20 mouse cellular contexts compared by ENCODE assay signal in the genomic region with DNA sequence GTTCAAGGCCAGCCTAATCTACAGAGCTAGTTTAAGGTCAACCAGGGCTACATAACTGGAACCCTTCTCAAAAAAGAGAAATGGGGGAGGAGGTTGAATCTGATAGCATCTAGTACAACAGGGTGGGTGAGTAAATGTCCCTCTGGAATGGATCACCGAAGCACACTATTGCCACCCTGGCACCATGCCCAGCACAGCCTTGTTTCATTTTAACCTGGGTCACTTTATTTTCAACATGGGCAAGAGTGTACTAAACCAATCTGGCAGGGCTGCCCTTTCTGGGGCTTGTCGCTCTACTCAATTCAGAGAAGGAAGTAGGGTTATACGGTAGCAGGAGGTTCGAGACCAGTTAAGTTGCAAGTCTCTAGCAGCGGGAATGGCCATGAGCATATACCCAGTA. TPM values are rescaled to one million over a fixed set of nuclear protein-coding genes. Genes with fewer than 3 reads are reported as not detected.
A peak's percentile ranks its signal among the peaks of the same experiment; 100 is the strongest.
DNase-seq lines count a peak whose midpoint lies in the region; ATAC-seq lines count a peak whose summit lies in the region.
"Had no signal": no experiment of that assay in that cellular context is flagged by ENCODE, and none has a peak within 500 bp of the region (broad histone marks: within the 10 kb centered on the region; RNA-seq: fewer than 3 reads in every experiment).

No protein-coding gene starts in this region.

- H3K27me3 ChIP-seq in hindbrain, embryonic 11.5 days (ENCODE audit: control insufficient read depth, insufficient read depth, low read length), result no peaks in the 10 kb centered on the region
- H3K27me3 ChIP-seq: forebrain, embryonic 12.5 days; limb, embryonic 13.5 days had no signal

- H3K4me3 ChIP-seq in hindbrain, embryonic 11.5 days (ENCODE audit: low read depth, low read length), result no peak overlapping the region
- H3K4me3 ChIP-seq: forebrain, embryonic 12.5 days; heart, adult 2 months; limb, embryonic 13.5 days had no signal

- ATAC-seq in hindbrain, embryonic 11.5 days (ENCODE audit: low FRiP score), result no peak
- ATAC-seq: hindbrain, postnatal 0 days; midbrain, embryonic 16.5 days had no signal

- H3K9ac ChIP-seq in hindbrain, embryonic 11.5 days (ENCODE audit: low read depth, low read length), result no peak overlapping the region
- H3K9ac ChIP-seq: forebrain, embryonic 12.5 days; limb, embryonic 13.5 days had no signal

- H3K9me3 ChIP-seq in hindbrain, embryonic 11.5 days (ENCODE audit: control insufficient read depth, low read length), result no peaks in the 10 kb centered on the region
- H3K9me3 ChIP-seq: forebrain, embryonic 12.5 days; limb, embryonic 13.5 days had no signal

- intact Hi-C loops in gastrocnemius, postnatal 14 days (cut with DNase I; ENCODE audit: low total_unique reads), result no loop called here

- H3K4me1 ChIP-seq in hindbrain, embryonic 11.5 days (replicated peaks; ENCODE audit: control insufficient read depth, insufficient read depth, low read length), result no peaks in the 10 kb centered on the region

- H3K4me2 ChIP-seq in hindbrain, embryonic 11.5 days (replicated peaks; ENCODE audit: low read depth, low read length), result no peak overlapping the region
- H3K4me2 ChIP-seq: forebrain, embryonic 12.5 days; limb, embryonic 13.5 days had no signal

- no peaks in the 10 kb centered on the region for H3K36me3 ChIP-seq in hindbrain, embryonic 11.5 days (ENCODE audit: control insufficient read depth, insufficient read depth, low read length)
- H3K36me3 ChIP-seq: forebrain, embryonic 12.5 days; limb, embryonic 13.5 days had no signal

- H3K27ac ChIP-seq in hindbrain, embryonic 11.5 days (ENCODE audit: low read depth, low read length), result no peak overlapping the region
- H3K27ac ChIP-seq: forebrain, embryonic 12.5 days; heart, adult 2 months; hindbrain, postnatal 0 days; kidney, postnatal 0 days; limb, embryonic 13.5 days had no signal

- WGBS in hindbrain, embryonic 11.5 days, result 94% methylated on average over 5 of the region's 5 CpGs

- DNase-seq in cerebellum, adult 11-12 months, result peak; percentile 33
- no peak for DNase-seq in cerebellum, adult 9-10 months
- peak; percentile 50 for DNase-seq in 416B (ENCODE audit: low read depth)
- peak; percentile 35 to 66 for DNase-seq in adrenal gland, postnatal 36 days
- peak; percentile 80 for DNase-seq in kidney, postnatal 10 days
- DNase-seq in hindbrain, embryonic 11.5 days (ENCODE audit: low spot score), result no peak
- no peak for DNase-seq in natural killer cell, adult 2 months (ENCODE audit: low spot score in 2 of 2)
- DNase-seq in gastrocnemius, postnatal 14 days, result no peak
- DNase-seq: B cell, adult 2 months; cerebellum, adult 8-10 months; gastrocnemius, postnatal 25 days; heart, adult 2 months; heart, postnatal 4 days; lung, postnatal 36 days; right cerebral cortex, postnatal 25 days had no signal

RNA-seq across cellular contexts. Expression of a gene that starts 31.9 kb away (rescaled TPM):
- total RNA-seq in adrenal gland, postnatal 36 days (2021), result 10 to 100 TPM; 16.4 to 22.0 TPM
- 2.4 and 2.9 TPM in 2 replicates for polyA plus RNA-seq in hindbrain, embryonic 11.5 days (2014; fragmentation: Nextera tagmentation; extraction: Ambion mirVana)
- total RNA-seq in gastrocnemius, postnatal 14 days (2021), result 1 to 10 TPM; 6.5 to 6.6 TPM

Comparison
In these comparisons a context has a peak if more than half of its experiments do, and no peak if none do; other contexts are left out.
1. DNase-seq: peak in cerebellum, adult 11-12 months (single experiment), 416B (single experiment), adrenal gland, postnatal 36 days (2 of 2) and kidney, postnatal 10 days (single experiment); none in cerebellum, adult 9-10 months (single experiment), hindbrain, embryonic 11.5 days (single experiment), natural killer cell, adult 2 months (0 of 2) and gastrocnemius, postnatal 14 days (single experiment).